Mouse (Mus musculus) ES-Bruce4 (cell line): Measurements from ENCODE around the gene Zfp626.

Source experiments
- CTCF ChIP-seq: IDR thresholded peaks from one replicate; pipeline ENCODE4 v1.8.1; 2011; ENCODE audit warnings: low read depth, low read length
- EP300 ChIP-seq: IDR thresholded peaks from 2 replicates; pipeline ENCODE4 v1.6.1; 2011; ENCODE audit warnings: low read depth, low read length; ENCODE audit not compliant: insufficient read depth
- POLR2A ChIP-seq: IDR thresholded peaks from one replicate; pipeline ENCODE4 v1.8.1; 2011; ENCODE audit warnings: low read length; ENCODE audit not compliant: insufficient read depth

DNA sequence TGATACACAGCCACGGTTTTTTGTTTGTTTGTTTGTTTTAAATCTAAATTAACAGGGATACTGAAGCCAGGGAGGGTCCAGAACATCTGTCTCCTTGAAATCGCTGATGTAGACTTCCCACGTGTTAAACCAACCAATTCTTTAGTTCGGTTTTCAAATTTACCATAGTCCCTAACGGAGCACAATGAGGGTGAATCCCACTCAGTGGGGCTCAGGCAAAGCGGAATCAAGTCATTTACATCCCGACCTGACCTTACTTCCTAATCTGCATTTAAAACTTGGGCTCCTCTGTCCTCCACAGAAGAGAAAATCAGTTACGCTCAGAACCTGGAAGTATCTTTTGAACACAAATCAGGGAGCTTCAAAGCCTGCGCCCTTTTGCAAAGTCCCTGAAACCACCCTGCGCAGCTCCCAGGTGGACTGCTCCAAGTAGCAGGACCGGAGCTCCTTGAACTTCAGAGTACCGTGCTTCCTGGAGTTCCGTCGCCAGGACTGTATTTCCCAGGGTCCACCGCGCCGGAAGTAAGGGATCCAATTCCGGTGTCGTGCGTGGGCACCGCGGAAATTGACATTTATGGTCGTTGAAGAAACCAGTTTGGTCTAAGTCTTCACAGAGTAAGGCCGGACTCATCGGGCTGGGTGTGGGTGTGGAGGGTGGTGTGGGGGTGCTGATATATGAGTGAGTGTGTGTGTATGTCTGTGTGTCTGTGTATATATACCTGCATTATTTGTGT is 2.5 kb upstream of the Zfp626 start:
- TF ChIP-seq POLR2A (no peak), CTCF (no peak), EP300 (no peak)
